Mouse (Mus musculus) limb, embryonic 10.5 days (tissue): ENCODE measurements around the gene Itgb4. TPM values are rescaled to one million over a fixed set of nuclear protein-coding genes. Genes with fewer than 3 reads are reported as not detected.

Source experiments
- DNase-seq: peaks from one replicate; pipeline ENCODE4 v3.0.0-alpha.2; 2017; ENCODE audit warnings: low spot score
- H3K27ac ChIP-seq: fragments of 300-500 bp; sonication (generic); 2 replicates; pipeline ENCODE4 v1.5.1; 2016; ENCODE audit warnings: mild to moderate bottlenecking
- H3K27me3 ChIP-seq: fragments of 300-500 bp; sonication (generic); 2 replicates; pipeline ENCODE4 v1.6.1; 2016; ENCODE audit warnings: low read depth, mild to moderate bottlenecking; ENCODE audit not compliant: poor library complexity, severe bottlenecking
- H3K36me3 ChIP-seq: fragments of 300-500 bp; sonication (generic); 2 replicates; pipeline ENCODE4 v1.6.1; 2016; ENCODE audit warnings: mild to moderate bottlenecking, moderate library complexity
- H3K4me1 ChIP-seq: fragments of 300-500 bp; sonication (generic); 2 replicates; pipeline ENCODE4 v1.6.1; 2016
- H3K4me3 ChIP-seq: fragments of 300-500 bp; sonication (generic); 2 replicates; pipeline ENCODE4 v1.5.1; 2016; ENCODE audit warnings: mild to moderate bottlenecking, moderate library complexity
- H3K9me3 ChIP-seq: fragments of 300-500 bp; sonication (generic); replicated peaks from 2 replicates; pipeline ENCODE4 v1.6.1; 2016; ENCODE audit warnings: mild to moderate bottlenecking
- WGBS: fragments of 180-500 bp; shearing (Covaris S2); methylation state at CpG from one replicate; pipeline ENCODE4 v1.1.7; 2016; 5-methylcytosine and 5-hydroxymethylcytosine counted together
- polyA plus RNA-seq: library from polyadenylated mRNA; unstranded; fragments of >200 nt; fragmentation: Nextera tagmentation; extraction: Ambion mirVana; gene quantifications from 2 replicates; pipeline ENCODE4 v1.2.1, GENCODE M21; 2016

Gene Itgb4
- polyA plus RNA-seq, 1 experiment from 2014 or later, result 1.6 TPM

- 85% methylated on average over 9 of the region's 9 CpGs for WGBS
- no peak overlapping the region for H3K4me3 ChIP-seq
- H3K4me1 ChIP-seq, result peaks cover 23% of the 10 kb centered on the region
- H3K27me3 ChIP-seq, result no peaks in the 10 kb centered on the region
- no peak for DNase-seq
- H3K36me3 ChIP-seq, result peaks cover 23% of the 10 kb centered on the region
- H3K27ac ChIP-seq, result no peak overlapping the region
- H3K9me3 ChIP-seq, result no peaks in the 10 kb centered on the region
Observed at GRCm38 (mm10) chr11:116028177-116028865, 53.8 kb downstream of the Itgb4 start.

GRCm38 (mm10) chr11:116029086-116029865 is 54.8 kb downstream of the Itgb4 start:
- Histone ChIP-seq H3K27me3 (no peaks in the 10 kb centered on the region), H3K36me3 (peaks cover 26% of the 10 kb centered on the region), H3K4me1 (peaks cover 23% of the 10 kb centered on the region), H3K4me3 (peak overlapping the region; percentile 74), H3K27ac (peak overlapping the region; percentile 99), H3K9me3 (no peaks in the 10 kb centered on the region)
- WGBS, result 89% methylated on average over 6 of the region's 6 CpGs
- DNase-seq, result no peak

GRCm38 (mm10) chr11:116030088-116030897 is 55.8 kb downstream of the Itgb4 start, which contains the start of gene Unk:
Gene Unk (plus strand): TSS chr11:116030322.
- Histone ChIP-seq H3K9me3 (no peaks in the 10 kb centered on the region), H3K4me3 (peak within 1 kb of the TSS; percentile 74), H3K4me1 (peaks cover 23% of the 10 kb centered on the region), H3K36me3 (peaks cover 36% of the 10 kb centered on the region), H3K27ac (peak within 1 kb of the TSS; percentile 99), H3K27me3 (no peaks in the 10 kb centered on the region)
- DNase-seq, result peak; percentile 98
- under 1% methylated on average over 65 of the region's 67 CpGs for WGBS

GRCm38 (mm10) chr11:116030898-116031845 is 56.7 kb downstream of the Itgb4 start:
- peak; percentile 57 for DNase-seq
- WGBS, result 33% methylated on average over 14 of the region's 14 CpGs
- H3K36me3 ChIP-seq, result peaks cover 41% of the 10 kb centered on the region

GRCm38 (mm10) chr11:116034584-116034983 is 60.1 kb downstream of the Itgb4 start:
- no peak overlapping the region for H3K4me3 ChIP-seq
- WGBS, result 95% methylated on average over 6 of the region's 6 CpGs
- H3K9me3 ChIP-seq, result no peaks in the 10 kb centered on the region
- H3K36me3 ChIP-seq, result peaks cover 72% of the 10 kb centered on the region
- no peak overlapping the region for H3K27ac ChIP-seq
- DNase-seq, result no peak
- peaks cover 20% of the 10 kb centered on the region for H3K4me1 ChIP-seq
- H3K27me3 ChIP-seq, result no peaks in the 10 kb centered on the region

More at GRCm38 (mm10) chr11:116030898-116031845, 56.7 kb downstream of the Itgb4 start:
- no peaks in the 10 kb centered on the region for H3K27me3 ChIP-seq
- peak overlapping the region; percentile 74 for H3K4me3 ChIP-seq
- peak overlapping the region; percentile 99 for H3K27ac ChIP-seq
- no peaks in the 10 kb centered on the region for H3K9me3 ChIP-seq
- peaks cover 23% of the 10 kb centered on the region for H3K4me1 ChIP-seq

GRCm38 (mm10) chr11:116036671-116037070 is 62.2 kb downstream of the Itgb4 start:
- H3K4me1 ChIP-seq, result peaks cover 12% of the 10 kb centered on the region
- no peaks in the 10 kb centered on the region for H3K9me3 ChIP-seq
- H3K27me3 ChIP-seq, result no peaks in the 10 kb centered on the region
- H3K27ac ChIP-seq, result no peak overlapping the region
- peaks cover 90% of the 10 kb centered on the region for H3K36me3 ChIP-seq
- H3K4me3 ChIP-seq, result no peak overlapping the region
- 77% methylated on average over 3 of the region's 3 CpGs for WGBS
- DNase-seq, result no peak

GRCm38 (mm10) chr11:116037826-116038225 is 63.3 kb downstream of the Itgb4 start:
- 92% methylated on average over 9 of the region's 9 CpGs for WGBS
- Histone ChIP-seq H3K4me1 (peaks cover 4% of the 10 kb centered on the region; the same call in 1 of the 2 replicates), H3K9me3 (no peaks in the 10 kb centered on the region), H3K36me3 (peaks cover 90% of the 10 kb centered on the region), H3K27me3 (no peaks in the 10 kb centered on the region), H3K27ac (no peak overlapping the region), H3K4me3 (no peak overlapping the region)
- no peak for DNase-seq

- WGBS, result 93% methylated on average over 6 of the region's 6 CpGs
- Histone ChIP-seq H3K27me3 (no peaks in the 10 kb centered on the region), H3K36me3 (peaks cover 90% of the 10 kb centered on the region), H3K4me3 (no peak overlapping the region), H3K4me1 (no peaks in the 10 kb centered on the region), H3K27ac (no peak overlapping the region), H3K9me3 (no peaks in the 10 kb centered on the region)
- DNase-seq, result no peak
Observed at GRCm38 (mm10) chr11:116040593-116040992, 66.1 kb downstream of the Itgb4 start.

GRCm38 (mm10) chr11:116041833-116042232 is 67.3 kb downstream of the Itgb4 start:
- peaks cover 95% of the 10 kb centered on the region for H3K36me3 ChIP-seq
- H3K9me3 ChIP-seq, result no peaks in the 10 kb centered on the region
- no peaks in the 10 kb centered on the region for H3K4me1 ChIP-seq
- H3K27me3 ChIP-seq, result no peaks in the 10 kb centered on the region
- no peak overlapping the region for H3K4me3 ChIP-seq
- no peak overlapping the region for H3K27ac ChIP-seq
- DNase-seq, result no peak
- 97% methylated on average over 2 of the region's 2 CpGs for WGBS

GRCm38 (mm10) chr11:116042372-116043138 is 68.0 kb downstream of the Itgb4 start:
- 72% methylated on average over 5 of the region's 5 CpGs for WGBS
- DNase-seq, result no peak
- H3K27me3 ChIP-seq, result no peaks in the 10 kb centered on the region
- no peak overlapping the region for H3K27ac ChIP-seq
- H3K9me3 ChIP-seq, result no peaks in the 10 kb centered on the region
- no peak overlapping the region for H3K4me3 ChIP-seq
- H3K36me3 ChIP-seq, result peaks cover 97% of the 10 kb centered on the region
- H3K4me1 ChIP-seq, result no peaks in the 10 kb centered on the region

GRCm38 (mm10) chr11:116043286-116043685 is 68.8 kb downstream of the Itgb4 start:
- Histone ChIP-seq H3K27me3 (no peaks in the 10 kb centered on the region), H3K36me3 (peaks cover 97% of the 10 kb centered on the region), H3K4me3 (no peak overlapping the region), H3K9me3 (no peaks in the 10 kb centered on the region), H3K27ac (no peak overlapping the region), H3K4me1 (no peaks in the 10 kb centered on the region)
- DNase-seq, result no peak
- WGBS, result 95% methylated on average over 1 of the region's 1 CpGs
